Mouse (Mus musculus) heart, embryonic 10.5 days (tissue): ENCODE data around the gene B3gnt9. TPM values are rescaled to one million over a fixed set of nuclear protein-coding genes. Genes with fewer than 3 reads are reported as not detected.

Experiments used
- DNase-seq: peaks from one replicate; pipeline ENCODE4 v3.0.0-alpha.2; 2017; ENCODE audit warnings: low spot score
- H3K27ac ChIP-seq: fragments of 300-500 bp; sonication (generic); 2 replicates; pipeline ENCODE4 v1.5.1; 2016; ENCODE audit warnings: mild to moderate bottlenecking
- H3K27me3 ChIP-seq: fragments of 300-500 bp; sonication (generic); 2 replicates; pipeline ENCODE4 v1.6.1; 2016; ENCODE audit warnings: mild to moderate bottlenecking; ENCODE audit not compliant: poor library complexity, insufficient read depth, severe bottlenecking
- H3K36me3 ChIP-seq: fragments of 300-500 bp; sonication (generic); 2 replicates; pipeline ENCODE4 v1.6.1; 2016; ENCODE audit warnings: mild to moderate bottlenecking, moderate library complexity
- H3K4me1 ChIP-seq: fragments of 300-500 bp; sonication (generic); 2 replicates; pipeline ENCODE4 v1.6.1; 2016; ENCODE audit warnings: mild to moderate bottlenecking
- H3K4me3 ChIP-seq: fragments of 300-500 bp; sonication (generic); 2 replicates; pipeline ENCODE4 v1.5.1; 2016; ENCODE audit warnings: mild to moderate bottlenecking, moderate library complexity
- H3K9me3 ChIP-seq: fragments of 300-500 bp; sonication (generic); 2 replicates; pipeline ENCODE4 v1.6.1; 2016; ENCODE audit warnings: mild to moderate bottlenecking, moderate library complexity
- WGBS: fragments of 180-500 bp; shearing (Covaris S2); methylation state at CpG from one replicate; pipeline ENCODE4 v1.1.7; 2016; 5-methylcytosine and 5-hydroxymethylcytosine counted together
- polyA plus RNA-seq: library from polyadenylated mRNA; unstranded; fragments of >200 nt; fragmentation: Nextera tagmentation; extraction: Ambion mirVana; gene quantifications from 2 replicates; pipeline ENCODE4 v1.2.1, GENCODE M21; 2016

Gene B3gnt9
- polyA plus RNA-seq, 1 experiment from 2014 or later, result 8.1 TPM

DNA sequence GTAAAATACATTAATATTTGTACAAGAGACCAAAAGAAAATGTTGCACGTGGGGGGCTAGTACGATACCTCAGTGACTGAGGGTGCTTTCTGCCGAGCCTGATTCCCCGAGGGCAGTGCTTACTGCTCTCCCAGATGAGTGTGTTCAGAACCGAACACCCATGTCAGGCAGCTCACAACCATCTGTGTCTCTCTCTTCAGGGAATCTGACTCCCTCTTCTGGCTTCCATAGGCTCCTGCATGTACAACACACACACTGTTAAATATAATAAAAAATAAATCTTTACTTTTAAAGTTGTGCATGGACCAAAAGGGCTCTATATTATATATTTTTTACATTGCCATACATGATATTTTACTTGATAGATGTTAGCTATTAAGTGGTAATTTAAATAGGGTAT is 40.8 kb downstream of the B3gnt9 start:
- H3K27me3 ChIP-seq, result no peaks in the 10 kb centered on the region

DNA sequence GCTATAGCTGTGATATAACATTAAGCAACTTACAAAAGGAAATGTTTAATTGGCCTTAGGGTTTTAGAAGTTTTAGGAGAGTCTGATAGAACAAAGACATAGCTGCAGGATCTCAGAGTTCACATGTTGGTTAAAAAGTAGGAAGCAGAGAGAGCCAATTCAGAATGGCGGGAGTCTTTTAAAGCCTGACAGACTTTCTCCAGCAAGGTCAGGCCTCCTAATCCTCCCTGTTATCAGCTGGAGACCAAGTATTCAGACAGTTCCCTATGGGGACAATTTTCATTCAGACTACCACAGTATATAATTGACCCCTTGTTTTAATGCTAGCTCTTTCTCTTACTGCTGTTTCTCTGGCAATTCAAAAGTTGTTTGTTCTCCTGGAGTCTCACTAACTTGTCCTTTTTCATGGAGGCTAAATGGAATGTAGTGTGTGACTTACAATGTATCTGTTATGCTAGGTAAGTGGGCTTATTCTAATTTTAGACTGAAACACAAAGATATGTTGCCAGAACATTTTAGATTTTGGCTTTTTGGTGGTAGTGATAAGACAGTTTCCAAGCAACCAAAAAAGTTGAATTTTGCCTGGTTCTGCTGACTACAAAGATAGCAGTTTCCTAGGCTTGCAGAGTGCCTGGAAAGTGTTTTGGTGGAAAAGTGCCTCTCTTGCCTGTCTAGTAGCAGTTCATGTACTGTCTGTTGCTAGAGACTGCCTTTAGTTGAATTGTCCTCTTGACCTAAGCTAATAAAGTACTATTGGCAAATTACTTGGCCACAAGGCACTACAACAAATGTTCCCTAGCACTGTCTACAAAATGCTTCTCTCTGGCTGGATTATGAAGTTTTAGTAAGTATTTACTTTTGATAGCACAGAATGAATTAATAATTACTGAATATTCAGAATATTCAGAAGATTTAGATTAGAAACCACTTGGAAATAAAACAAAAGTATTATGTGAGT is 45.5 kb downstream of the B3gnt9 start:
- Histone ChIP-seq H3K4me3 (no peak overlapping the region), H3K27ac (no peak overlapping the region), H3K9me3 (no peaks in the 10 kb centered on the region), H3K4me1 (no peaks in the 10 kb centered on the region; the same call in 1 of the 2 replicates), H3K27me3 (no peaks in the 10 kb centered on the region), H3K36me3 (peaks cover 24% of the 10 kb centered on the region)
- 62% methylated on average over 1 of the region's 1 CpGs for WGBS
- DNase-seq, result no peak

More for the DNA sequence above, 40.8 kb downstream of the B3gnt9 start:
- Histone ChIP-seq H3K4me1 (no peaks in the 10 kb centered on the region; the same call in 1 of the 2 replicates), H3K4me3 (no peak overlapping the region), H3K27ac (no peak overlapping the region), H3K36me3 (peaks cover 26% of the 10 kb centered on the region), H3K9me3 (no peaks in the 10 kb centered on the region)
- DNase-seq, result no peak
- 88% methylated on average over 5 of the region's 5 CpGs for WGBS

DNA sequence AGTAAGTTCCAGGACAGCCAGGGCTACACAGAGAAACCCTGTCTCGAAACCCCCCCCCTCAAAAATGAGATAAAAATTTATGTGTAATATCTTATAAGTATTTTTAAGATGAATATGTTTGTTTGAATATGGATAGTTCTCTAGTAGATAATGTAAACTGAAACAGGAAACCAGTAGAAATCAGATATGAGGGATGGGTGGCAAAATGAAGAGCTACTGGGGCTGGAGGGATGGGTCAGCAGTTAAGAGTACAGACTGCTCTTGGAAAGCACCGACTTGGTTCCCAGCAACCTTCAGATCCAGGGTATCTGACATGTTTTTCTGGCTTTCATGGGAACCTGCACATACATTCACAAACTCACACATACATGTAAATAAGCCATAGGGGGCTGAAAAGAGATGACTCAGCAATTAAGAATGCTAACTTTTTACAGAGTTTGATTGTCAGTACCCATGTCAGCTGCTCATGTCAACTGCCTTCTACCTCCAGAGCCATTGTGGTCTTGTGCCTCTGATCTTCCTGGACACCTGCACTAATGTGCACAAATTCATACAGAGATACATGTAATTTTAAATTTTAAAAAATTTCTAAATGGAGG is 47.2 kb downstream of the B3gnt9 start:
- 90% methylated on average over 2 of the region's 2 CpGs for WGBS
- no peak overlapping the region for H3K4me3 ChIP-seq
- no peak overlapping the region for H3K27ac ChIP-seq
- H3K27me3 ChIP-seq, result no peaks in the 10 kb centered on the region
- H3K4me1 ChIP-seq, result no peaks in the 10 kb centered on the region; the same call in 1 of the 2 replicates
- H3K9me3 ChIP-seq, result no peaks in the 10 kb centered on the region
- H3K36me3 ChIP-seq, result peaks cover 32% of the 10 kb centered on the region
- no peak for DNase-seq

DNA sequence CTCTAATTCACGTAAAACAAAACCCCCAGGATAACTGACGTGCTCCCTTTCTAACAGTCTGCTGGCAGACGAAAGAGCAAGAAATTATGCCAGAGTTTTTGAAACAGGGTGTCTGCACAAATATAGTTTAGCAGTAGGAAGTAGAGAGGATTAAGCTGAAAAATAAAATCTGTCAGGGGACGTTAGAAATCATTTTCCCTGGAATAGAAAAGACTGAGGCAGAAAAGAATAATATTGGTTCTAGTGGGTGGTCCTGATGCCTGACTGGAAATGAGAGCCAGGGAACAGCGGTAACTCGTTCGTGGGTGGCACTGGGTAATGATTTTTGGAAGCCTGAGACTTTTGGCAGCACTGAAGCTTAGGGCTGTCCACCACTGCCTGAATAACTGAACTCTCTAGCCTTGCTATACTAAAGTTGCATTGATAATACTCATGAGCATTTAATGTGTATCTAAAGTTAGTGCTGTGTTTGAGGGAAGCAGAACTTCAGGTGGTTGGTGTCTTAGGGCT is 48.1 kb downstream of the B3gnt9 start:
- DNase-seq, result no peak
- H3K36me3 ChIP-seq, result peaks cover 36% of the 10 kb centered on the region
- H3K4me3 ChIP-seq, result no peak overlapping the region
- no peaks in the 10 kb centered on the region for H3K27me3 ChIP-seq
- no peaks in the 10 kb centered on the region; the same call in 1 of the 2 replicates for H3K4me1 ChIP-seq
- WGBS, result 87% methylated on average over 7 of the region's 7 CpGs
- no peaks in the 10 kb centered on the region for H3K9me3 ChIP-seq
- H3K27ac ChIP-seq, result no peak overlapping the region

DNA sequence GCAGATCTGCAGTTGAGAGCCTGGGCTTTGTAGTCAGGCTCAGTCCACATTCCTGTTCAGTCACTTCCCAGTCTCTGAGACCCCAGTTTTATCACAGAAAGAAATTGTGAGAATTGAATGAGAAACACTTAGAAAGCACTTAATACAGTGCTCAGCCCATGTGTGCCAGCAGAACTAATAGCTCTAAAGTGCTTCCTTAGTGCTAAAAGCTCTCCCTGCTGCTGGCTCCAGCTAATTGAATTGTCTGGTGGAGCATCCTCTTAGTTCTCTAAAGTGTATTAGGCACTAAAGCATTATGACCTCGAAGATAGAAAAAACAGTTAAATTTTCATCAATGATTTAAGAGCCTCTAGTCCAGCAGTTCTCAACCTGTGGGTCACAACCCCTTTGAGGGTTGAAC is 49.2 kb downstream of the B3gnt9 start:
- DNase-seq, result no peak
- no peak overlapping the region for H3K4me3 ChIP-seq
- H3K36me3 ChIP-seq, result peaks cover 41% of the 10 kb centered on the region
- whole genome bisulfite sequencing, result 78% methylated on average over 1 of the region's 1 CpGs
- H3K27me3 ChIP-seq, result no peaks in the 10 kb centered on the region
- H3K27ac ChIP-seq, result no peak overlapping the region
- no peaks in the 10 kb centered on the region for H3K9me3 ChIP-seq
- H3K4me1 ChIP-seq, result no peaks in the 10 kb centered on the region; the same call in 1 of the 2 replicates

Other genes starting within 250 kb of the B3gnt9 start
- gene Ces3a, start 206.6 kb downstream of the B3gnt9 start, polyA plus RNA-seq, result not detected in 2 replicates
- 0.15 TPM in 1 of 2 replicates, not detected in the other for gene Ces3b, start 171.4 kb downstream of the B3gnt9 start, polyA plus RNA-seq
- not detected in 2 replicates for gene Ces4a, start 123.4 kb downstream of the B3gnt9 start, polyA plus RNA-seq
- 47.5 and 59.6 TPM in 2 replicates for gene Cbfb, start 84.5 kb downstream of the B3gnt9 start, polyA plus RNA-seq
- 19.3 and 20.7 TPM in 2 replicates for gene D230025D16Rik, start 30.0 kb downstream of the B3gnt9 start, polyA plus RNA-seq
- 19.0 and 19.4 TPM in 2 replicates for gene Tradd, start 9.5 kb upstream of the B3gnt9 start, polyA plus RNA-seq
- 2.0 and 2.4 TPM in 2 replicates for gene Fbxl8, start 9.5 kb upstream of the B3gnt9 start, polyA plus RNA-seq
- gene Hsf4, start 14.6 kb upstream of the B3gnt9 start, polyA plus RNA-seq, result 0.16 TPM in 1 of 2 replicates, not detected in the other
- gene Nol3, start 21.0 kb upstream of the B3gnt9 start, polyA plus RNA-seq, result 1.2 and 1.3 TPM in 2 replicates
- 7.4 and 8.6 TPM in 2 replicates for gene 4931428F04Rik, start 34.7 kb upstream of the B3gnt9 start, polyA plus RNA-seq
- gene Exoc3l, start 40.9 kb upstream of the B3gnt9 start, polyA plus RNA-seq, result 16.7 and 18.9 TPM in 2 replicates
- 91.4 and 114 TPM in 2 replicates for gene E2f4, start 42.5 kb upstream of the B3gnt9 start, polyA plus RNA-seq
- 3.9 and 4.4 TPM in 2 replicates for gene Elmo3, start 50.4 kb upstream of the B3gnt9 start, polyA plus RNA-seq
- gene Lrrc29, start 71.1 kb upstream of the B3gnt9 start, polyA plus RNA-seq, result 1.5 and 1.9 TPM in 2 replicates
- 99.6 and 101 TPM in 2 replicates for gene Tmem208, start 71.2 kb upstream of the B3gnt9 start, polyA plus RNA-seq
- 2.1 and 3.0 TPM in 2 replicates for gene Fhod1, start 92.8 kb upstream of the B3gnt9 start, polyA plus RNA-seq
- 1.8 and 2.4 TPM in 2 replicates for gene Slc9a5, start 93.7 kb upstream of the B3gnt9 start, polyA plus RNA-seq
- gene Plekhg4, start 118.1 kb upstream of the B3gnt9 start, polyA plus RNA-seq, result 0.12 and 0.44 TPM in 2 replicates
- gene Kctd19, start 158.3 kb upstream of the B3gnt9 start, polyA plus RNA-seq, result not detected in 2 replicates
- gene Lrrc36, start 158.4 kb upstream of the B3gnt9 start, polyA plus RNA-seq, result 0.09 TPM in 1 of 2 replicates, not detected in the other
- 25.5 and 28.4 TPM in 2 replicates for gene Tppp3, start 216.4 kb upstream of the B3gnt9 start, polyA plus RNA-seq
- 16.1 and 21.6 TPM in 2 replicates for gene Zdhhc1, start 241.7 kb upstream of the B3gnt9 start, polyA plus RNA-seq